Mouse (Mus musculus) kidney, adult 2 months (tissue): ENCODE results near the gene Scd2.

Experiments used
- CTCF ChIP-seq: fragments of 200-500 bp; conservative IDR thresholded peaks from 2 replicates; pipeline ENCODE4 v1.5.1; 2011; ENCODE audit warnings: low read depth, mild to moderate bottlenecking, control low read depth, low read length, moderate library complexity, mixed read lengths; ENCODE audit not compliant: insufficient read depth, insufficient read length
- POLR2A ChIP-seq: fragments of 200-500 bp; IDR thresholded peaks from one replicate; pipeline ENCODE4 v1.6.1; 2011; ENCODE audit warnings: low read depth, low read length, control low read depth

DNA sequence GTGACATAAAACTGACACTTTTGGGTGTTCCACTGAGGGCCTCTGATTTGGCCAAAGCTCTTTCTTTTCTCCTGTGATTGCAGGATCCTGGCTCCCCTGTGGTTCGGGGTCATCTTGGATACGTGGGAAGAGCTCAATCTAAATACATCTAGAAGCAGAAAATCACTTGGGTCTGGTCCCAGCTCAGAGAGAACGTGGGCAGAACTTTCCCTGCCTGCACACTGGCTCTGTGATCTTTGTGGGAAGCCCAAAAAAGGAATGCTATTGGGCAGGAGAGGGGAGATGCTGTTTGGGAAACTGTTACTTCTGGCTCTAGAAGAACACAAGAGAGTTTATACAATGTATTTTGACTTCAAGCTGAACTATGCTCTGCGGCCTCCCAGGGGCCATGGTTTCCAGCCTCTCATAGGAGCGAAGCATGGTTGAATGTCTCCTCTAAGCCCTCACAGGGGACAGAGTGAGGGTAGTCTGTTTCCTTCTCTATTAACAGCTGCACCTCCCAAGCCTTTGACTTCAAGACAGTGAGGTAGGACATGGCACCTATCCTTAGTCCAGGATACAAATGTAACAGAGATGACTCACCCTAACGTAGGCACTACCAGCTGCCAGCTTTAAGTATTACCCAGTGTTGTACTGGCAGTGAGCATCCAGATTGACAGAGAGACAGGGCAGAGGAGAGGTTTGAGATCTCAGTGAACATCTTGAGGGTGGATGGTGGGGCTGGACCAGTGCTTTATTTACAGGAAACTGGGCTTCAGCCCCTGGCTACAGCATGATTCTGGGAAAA lies 42.6 kb downstream of the Scd2 start:
- no peak for TF ChIP-seq POLR2A
- TF ChIP-seq CTCF = no peak
